Mouse (Mus musculus) retina, adult 2 months (tissue): ENCODE results near the gene Dusp12.

Experiments used
- DNase-seq: peaks from one replicate; pipeline ENCODE4 v3.0.0-alpha.2; 2012; ENCODE audit warnings: low read depth, low spot score

The Dusp12 gene

DNA sequence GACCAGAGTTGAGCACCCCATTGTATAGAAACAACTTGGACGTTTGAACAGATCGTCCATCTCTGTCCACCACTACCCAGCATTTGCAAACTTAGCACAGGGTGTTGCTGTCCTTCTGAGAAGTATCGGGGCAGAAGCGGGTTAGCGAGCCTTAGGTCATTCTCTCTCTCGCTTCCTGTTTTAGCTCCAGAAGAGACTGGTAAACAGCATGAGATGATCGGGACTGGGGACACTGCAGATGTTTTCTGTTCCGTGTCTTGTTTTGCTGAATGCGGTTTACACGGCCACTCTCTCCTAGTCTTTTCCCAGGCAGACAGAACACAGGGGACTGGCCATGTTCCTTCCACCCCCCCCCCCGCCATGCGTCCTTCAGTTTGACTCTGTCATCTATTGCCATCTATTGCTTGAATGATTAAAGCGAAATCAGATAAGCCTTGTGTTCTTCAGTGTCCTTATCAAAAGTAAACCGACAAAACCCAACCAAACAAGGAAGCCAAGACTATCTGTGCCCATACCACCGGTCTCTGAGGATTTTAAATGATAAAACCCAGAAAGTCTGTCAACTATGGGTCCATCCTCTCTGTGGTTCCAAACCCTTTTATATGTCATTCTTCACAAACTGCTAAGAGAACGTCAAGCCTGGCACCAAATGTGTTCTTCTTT, 13.2 kb upstream of the Dusp12 start:
- no peak for DNase-seq

DNA sequence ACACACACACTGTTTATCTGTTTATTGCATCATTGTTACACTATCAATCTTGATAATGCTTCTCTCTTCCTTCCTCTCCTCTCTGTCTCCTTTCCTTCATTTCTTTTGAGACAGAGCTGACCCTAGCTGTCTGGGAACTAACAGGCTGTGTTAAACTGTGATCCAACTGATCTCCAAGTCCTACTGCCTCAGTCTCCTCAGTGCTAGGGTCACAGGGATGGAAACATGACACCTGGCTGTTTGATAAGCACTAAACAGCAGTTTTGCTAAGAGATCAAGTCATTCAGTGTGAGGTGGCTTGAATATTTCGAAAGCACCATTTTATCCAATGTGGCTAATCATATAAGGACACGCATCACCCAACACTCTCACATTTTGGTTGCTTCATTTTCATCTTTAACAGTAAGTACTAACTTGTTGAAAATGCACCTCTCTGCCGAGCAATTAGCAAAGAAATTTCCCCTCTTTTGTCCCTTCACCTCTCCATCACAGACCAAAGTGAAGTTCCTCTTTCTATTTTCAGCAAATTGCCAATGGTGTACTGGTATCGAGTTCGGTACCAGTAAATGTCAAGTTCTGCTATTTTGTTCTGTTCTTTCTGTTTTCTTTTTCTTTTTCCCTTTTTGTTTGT, 11.4 kb upstream of the Dusp12 start:
- DNase-seq = no peak

DNA sequence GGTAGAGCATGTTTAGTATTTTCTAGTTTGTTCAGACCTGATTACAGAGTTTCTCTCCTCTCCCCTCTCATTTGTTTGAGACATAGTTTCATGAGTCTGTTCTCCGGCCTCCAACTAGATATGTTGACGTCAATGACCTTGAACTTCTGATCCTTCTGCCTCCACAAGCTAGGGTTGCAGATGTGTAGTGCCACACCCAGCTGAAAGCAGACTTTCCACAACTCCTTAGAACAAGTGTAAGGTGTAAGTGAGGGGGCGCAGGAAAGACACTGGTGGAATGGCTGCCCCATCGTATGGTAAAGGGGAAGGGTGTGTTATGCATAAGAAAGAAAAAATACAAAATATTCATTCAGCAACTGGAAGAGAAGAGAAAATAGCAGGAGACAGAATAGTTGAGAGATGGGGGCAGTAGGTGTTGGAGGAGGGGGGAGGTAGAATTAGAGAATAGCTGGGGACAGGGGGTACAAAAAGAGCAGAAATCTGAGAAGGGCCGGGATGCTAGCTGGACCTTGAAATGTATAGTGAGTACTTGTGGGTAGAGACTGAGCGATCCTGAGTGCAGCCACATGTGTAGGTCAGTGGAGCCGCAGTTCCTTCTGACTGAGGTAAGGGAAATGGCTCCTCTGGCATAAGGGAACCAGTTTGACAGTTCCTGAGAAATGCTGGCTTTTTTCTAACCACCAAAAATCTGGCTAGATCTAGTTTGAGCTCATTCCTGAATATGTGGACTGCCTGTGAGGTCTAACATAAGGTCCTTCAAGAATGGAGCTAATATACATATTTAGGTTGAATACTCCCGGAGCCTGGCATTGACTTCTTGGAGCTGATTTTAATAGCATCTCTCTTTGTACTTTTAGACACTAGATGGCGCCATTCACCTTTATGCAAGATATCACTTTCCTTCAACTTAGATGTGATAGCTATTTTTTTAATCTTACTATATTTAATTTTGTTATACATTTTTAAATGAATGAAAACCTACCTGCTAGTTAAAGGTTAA, 9.6 kb upstream of the Dusp12 start:
- DNase-seq = peak; percentile 23

DNA sequence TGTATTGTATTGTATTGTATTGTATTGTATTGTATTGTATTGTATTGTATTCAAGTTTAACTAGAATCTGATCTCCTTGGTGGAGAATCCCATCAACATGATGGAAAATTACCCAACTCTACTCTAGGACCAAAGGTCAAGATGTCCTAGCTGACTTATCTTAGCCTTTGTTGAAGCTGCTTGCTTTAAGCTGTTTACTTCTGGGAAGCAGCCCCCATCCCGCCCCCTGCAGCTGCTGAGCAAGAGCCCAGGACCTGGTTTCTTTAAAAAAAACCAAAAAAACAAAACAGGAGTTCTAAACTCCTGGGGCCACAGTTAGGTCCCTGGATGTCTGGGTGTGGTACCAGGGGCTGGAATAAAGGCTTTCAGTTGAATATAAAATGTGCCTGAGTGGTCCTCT, 6.9 kb upstream of the Dusp12 start:
- no peak for DNase-seq

DNA sequence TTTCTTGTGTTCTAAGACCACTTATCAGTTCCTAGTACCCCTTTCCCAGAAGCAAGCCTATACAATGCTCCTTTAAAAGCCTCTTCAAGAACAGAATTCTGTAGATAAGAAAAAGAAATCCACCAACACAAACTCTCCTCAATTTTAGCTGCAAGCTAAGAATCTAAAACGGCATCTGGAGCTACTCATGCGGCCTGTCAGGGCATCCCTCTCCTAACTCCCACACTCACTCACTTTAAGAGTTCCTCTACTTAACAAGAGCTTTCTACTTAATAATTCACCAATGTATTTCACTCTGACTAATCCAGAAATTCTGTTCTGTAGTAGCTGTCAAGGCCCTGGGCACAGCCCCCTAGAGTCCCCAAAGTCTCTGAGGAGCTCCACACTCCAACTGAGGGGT, 6.3 kb upstream of the Dusp12 start:
- no peak for DNase-seq

DNA sequence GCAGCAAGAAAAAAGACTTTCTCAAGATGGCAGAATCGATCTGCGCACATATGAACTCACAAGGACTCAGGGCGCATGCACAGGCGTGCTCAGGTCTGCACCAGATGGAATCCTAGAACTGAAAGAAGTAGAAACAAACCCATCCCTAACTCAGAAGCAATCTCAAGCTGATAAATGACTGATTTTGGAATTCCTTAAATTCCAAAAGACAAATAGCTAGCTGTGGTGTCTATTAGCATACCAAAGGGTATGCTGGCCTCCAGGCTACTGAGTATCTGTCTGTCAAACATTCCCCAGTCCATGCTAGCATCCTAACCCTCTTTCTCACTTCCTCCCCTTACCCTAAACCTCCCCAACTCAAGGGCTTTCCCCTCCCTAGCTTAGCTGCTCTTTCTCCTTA, 4.0 kb upstream of the Dusp12 start:
- no peak for DNase-seq

DNA sequence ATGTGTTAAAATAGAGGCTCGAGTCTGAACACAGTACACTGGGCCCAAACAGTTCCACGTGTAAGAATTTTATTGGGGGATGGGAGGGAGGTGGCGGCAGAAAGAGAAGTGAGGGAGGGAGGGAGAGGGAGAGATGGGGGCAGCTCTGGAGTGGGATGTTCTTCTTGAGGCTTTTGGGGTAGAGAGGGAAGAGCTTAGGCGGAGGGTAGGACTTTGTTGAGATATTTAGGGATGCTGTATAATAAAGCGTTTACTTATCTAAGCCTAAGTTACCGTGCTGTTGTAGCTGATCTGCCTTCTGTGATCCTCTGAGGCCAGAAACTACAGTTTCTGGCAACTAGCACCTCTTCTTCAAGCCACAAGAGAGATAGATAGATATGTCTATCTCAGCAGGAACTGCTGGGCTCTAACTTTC, 711 bp upstream of the Dusp12 start:
- no peak for DNase-seq

DNA sequence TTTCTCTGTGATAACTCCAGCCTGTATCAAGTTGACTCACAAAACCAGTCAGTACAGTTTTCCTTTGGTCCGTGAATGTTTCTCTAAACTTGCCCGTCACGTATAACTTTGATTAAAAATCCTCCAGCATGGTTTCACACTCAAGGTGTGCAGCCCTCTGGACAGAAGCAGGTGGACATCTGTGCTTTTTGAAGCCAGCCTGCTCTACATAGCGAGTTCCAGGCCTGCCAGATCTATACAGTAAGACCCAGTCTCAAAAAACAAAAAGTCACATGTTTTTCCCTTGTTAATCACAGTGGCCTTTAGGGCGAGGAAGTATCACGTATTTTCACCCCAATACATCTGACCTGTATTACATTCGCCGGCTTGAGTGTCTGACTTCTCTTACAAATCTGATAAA, 950 bp downstream of the Dusp12 start:
- DNase-seq = no peak

DNA sequence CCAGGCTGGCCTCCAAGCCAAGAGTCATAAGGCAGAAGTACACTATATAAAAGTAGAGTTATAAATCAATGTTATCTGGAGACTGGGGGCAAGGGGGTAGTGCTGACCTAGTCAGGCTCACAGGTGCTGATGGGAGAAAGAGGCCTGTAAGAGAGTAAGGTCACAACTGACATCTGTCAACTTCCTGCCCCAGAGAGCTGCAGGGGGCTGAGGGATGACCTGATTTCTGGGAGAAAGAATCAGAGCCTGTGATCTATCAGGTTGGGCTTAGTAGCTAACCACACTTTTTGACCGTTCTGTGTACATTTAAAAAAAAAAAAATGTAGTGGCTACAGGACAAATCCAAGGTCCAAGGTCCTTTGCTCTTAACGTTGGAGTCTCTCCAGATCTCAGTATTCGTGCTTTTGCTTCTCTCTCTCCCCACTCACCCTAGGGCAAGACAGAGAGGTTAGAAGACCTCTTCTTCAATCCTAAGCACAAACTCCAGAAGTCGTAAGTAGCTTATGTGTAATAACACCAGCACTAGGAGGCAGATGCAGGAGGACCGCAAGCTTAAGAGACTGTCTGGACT, 2.3 kb downstream of the Dusp12 start:
- DNase-seq = no peak

DNA sequence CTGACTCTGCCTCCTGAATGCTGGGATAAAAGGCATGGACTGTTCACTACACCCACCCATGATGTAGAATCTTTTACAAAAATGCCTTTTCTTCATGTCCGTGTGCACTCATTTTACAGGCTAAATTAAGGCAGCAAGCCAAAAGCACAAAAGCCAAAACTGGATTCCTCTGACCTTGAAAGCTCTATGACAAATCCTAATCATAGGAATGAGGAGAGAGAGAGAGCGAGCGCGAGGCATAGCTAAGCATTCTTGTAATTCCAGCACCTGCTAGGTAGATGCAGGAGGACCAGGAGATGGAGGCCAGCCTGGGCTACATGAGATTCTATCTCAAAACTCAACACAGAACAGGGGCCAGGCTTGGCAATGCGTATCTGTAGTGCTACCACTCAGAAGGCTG, 8.4 kb downstream of the Dusp12 start:
- no peak for DNase-seq

DNA sequence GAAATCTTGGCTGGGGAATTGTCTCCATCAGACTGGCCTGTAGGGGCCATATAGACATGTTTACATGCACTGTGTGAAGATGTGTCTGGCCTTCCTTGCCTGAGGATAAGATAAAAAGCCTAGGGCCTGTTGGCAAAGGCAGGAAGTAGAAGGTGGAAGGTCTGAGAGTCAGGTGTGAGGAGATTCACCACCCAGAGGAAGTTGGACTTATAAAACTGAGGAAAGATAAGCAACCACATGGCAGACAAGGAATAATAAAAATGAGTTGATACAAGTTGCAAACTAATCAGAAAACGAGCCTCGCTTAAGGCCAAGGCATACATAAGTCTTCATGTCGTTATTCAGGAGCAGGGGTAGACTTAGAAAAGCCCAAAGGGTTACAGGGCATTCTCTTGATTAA, 9.7 kb downstream of the Dusp12 start:
- DNase-seq = no peak

DNA sequence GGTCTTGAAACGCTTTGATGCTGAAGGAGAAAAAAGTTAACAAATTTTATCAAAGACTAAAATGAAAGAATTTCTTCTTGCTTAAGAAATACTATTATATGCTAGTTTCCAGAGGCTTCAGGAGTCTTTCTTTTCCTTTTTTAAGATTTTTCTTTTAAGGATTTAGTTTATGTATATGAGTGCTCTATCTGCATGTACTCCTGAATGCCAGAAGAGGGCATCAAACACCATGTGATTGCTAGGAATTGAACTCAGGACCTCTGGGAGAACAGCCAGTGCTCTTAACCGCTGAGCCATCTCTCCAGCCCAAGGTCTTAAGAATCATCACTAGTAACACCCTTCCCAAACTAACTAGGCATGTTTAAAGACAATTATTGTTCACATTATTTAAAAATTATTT, 13.4 kb downstream of the Dusp12 start:
- DNase-seq = no peak

DNA sequence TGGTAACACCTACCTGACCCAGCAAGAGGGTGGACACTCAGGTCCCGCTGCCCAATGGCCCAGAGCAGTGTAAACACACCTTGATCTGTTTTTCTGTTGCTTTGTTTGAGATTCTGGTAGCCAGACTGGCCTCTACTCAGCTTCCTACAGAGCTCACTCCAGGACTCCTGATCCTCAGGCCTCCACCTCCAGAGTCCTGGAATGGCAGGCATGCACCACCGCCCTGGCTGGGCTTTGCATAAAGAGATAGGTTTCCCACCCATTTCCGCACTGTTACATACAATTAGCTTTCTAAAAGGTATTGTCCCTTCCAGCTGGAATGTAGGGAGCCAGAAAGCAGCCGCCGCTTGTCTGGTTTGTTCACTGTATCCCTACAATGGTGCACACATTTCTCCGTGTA, 13.9 kb downstream of the Dusp12 start:
- no peak for DNase-seq

DNA sequence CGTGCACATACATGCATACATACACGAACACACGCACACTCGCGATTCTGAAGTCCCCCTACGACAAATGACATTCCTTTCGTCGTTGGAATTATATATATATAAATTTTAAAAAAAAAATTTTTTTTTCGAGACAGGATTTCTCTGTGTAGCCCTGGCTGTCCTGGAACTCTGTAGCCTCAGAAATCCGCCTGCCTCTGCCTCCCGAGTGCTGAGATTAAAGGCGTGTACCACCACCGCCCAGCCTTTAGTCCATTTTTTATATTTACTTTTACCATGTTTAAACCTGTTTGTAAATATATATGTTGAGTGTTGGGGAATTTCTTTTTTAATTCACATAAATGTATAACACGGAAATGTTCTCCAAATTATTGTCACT, 16.4 kb downstream of the Dusp12 start:
- no peak for DNase-seq

DNA sequence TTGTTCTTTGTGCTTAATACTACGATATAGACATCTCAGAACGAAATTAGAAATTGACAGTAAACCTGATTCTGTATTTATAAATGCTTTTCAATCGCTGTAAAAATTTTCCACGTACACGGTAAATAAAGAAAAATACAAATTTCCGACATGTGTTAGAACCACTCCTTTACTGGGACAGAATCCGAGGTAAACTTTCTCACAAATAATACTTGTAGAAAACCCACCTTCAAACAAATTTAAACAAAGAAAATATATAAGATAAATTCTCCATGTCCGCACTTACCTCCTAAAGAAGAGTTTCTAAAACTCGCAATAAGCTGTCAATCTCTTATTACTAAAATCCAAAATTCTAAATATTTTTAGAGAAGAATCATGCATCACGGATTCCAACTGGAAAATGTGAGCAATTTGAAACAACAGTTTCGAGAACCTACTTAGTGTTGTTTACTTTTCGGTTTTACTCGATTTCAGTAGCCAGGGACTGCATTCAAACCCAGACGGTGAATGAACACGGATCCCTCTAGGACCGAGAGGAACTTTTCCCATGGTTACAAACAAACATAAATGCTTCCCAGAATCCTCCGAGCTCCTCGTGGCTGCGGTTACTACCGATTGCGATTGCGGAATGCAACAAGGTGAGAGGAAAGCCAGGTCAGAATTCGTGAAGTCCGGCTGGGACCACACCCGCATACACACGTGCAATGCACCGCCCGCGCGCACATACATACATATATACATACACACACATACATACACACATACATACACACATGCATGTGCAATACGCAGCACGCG, 17.0 kb downstream of the Dusp12 start:
- peak; percentile 76 for DNase-seq

DNA sequence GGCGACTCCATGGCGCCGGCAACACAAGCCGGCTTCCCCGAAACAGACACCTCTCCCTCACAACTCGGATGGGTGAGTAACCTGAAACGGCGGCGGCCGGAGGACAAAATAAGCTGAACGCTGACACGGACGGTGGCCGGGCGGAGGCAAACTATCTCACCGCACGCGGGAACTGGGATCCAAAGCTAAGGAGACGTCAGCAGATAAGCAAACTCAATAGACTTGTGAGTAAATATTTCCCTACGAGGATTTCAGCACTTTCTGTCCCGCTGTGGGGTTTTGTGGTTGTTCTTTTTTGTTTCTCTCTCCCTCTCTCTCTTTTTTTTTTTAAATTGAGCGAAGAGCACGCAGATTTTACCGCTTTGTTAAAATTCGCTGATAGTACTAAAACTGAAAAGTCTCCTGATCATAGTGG, 17.6 kb downstream of the Dusp12 start, which contains the start of gene Atf6:
Gene Atf6 (minus strand): TSS at position 81 of the 415 bp plus-strand sequence.
- DNase-seq = peak; percentile 89

DNA sequence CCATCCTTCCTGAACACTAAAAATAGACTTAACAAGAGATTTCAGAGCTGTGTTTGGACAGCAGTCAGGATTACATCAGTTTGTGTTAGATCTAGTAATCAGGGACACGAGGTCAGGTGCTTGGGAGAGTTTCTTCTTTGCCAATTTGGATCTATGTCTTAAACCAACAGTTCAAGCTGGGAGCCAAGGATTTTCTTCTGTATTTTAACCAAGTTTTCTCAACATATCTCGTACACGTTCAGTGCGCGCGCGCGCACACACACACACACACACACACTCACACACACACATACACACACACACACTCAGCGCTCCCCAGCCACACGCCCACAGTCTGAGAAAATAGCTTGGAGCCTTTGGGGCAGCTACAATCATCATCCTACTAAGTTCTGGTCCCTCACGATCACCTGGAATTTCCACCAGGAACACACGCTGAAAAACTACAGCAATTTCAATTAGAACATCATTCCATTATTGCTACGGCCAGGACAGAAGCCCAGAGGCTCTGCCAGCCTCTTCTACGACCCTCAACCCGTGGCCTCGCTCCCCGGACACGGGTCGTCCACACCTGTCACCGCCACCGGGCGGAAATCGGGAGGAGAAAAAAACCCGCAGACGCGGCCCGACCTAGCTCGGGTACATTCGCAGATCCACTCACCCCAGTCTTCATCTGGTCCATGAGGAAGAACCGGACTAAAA, 18.2 kb downstream of the Dusp12 start:
- no peak for DNase-seq

DNA sequence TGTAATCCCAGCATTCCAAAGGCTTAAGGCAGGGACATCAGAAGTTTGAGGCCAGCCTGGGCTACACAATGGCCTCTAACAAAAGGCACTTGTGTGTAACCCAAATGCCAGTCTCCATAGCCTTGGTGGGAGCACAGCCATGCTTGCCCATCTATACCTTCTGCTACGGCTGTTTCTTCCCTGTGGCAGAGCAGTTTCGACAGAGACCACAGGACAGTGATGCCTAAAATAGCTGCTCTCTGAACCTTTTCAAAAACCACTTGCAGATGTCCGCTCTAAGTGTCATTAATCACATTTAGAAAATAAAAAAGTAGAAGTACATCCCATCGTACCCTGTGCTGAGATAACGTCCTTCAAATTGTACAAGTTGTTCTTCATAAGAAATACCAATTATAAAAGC, 19.9 kb downstream of the Dusp12 start:
- DNase-seq = no peak

DNA sequence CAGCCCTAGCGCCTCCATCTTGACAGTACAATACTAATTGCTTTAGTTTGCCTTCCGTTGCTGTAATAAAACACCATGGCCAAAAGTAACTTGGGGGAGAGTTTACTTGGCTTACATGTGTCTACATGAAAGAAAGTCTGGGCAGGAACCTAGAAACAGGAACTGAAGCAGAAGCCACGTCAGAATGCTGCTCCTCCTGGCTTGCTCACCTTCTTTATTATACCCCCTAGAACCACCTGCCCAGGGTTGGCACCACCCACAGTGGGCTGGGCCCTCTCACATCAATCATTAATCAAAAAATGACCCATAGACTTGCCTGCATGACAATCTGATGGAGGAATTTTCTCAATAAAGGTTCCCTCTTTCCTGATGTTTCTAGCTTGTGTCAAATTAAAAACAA, 20.6 kb downstream of the Dusp12 start:
- no peak for DNase-seq

DNA sequence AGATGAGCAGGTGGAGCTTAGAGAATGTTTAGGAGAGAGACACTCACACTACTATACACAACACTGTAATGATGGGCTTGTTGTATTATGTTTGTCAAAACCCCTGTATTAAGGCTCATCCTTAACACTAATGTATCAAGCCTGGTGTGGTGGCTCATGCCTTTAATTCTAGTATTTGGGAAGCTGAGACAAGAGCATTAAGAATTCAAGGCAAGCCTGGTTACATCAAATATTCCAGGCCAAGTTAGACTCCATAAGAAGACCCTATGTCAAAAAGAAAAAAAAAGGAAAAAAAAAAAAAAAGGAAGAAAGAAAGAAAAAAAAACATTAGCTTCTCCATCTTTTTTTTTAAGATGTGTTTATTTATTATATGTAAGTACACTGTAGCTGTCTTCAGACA, 21.1 kb downstream of the Dusp12 start:
- no peak for DNase-seq

DNA sequence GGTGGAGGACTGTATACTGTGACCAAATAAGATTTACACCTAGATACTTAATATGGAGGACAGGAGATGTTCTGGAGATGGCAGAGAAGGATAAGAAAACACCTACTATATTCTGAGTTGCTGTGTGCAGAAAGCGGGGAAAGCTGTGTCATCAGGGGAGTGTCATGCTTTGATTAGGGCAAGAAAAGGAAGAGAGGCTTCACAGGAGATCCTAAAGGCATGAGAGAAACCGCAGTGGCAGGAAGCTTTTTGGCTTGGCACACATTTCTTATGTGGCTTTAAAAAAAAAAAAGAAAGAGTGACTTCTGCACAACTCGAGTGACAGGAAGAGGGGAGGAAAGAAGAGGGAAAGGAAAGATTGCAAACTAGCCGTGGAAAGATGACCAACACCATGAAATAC, 22.3 kb downstream of the Dusp12 start:
- DNase-seq = no peak
